7 mouse cellular contexts compared by ENCODE assay signal in the genomic region with DNA sequence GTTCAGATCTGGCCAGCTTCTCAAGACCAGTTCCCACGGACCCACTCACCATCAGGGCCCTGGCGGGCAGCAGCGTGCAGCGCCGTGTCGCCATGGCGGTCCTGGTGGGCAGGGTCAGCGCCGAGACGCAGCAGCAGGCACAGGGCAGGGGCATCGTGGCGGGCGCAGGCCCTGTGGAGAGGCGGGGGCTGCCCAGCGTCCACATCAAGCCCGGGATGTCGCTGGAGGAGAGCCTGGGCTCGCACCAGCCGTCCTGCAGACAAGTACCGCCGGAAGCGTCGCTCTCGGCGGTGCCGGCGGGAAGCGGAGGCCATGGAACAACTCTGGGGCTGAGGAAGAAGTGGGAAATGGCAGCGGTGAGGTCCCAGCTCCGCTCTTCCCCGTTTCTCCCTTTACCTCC. TPM values are rescaled to one million over a fixed set of nuclear protein-coding genes. Genes with fewer than 3 reads are reported as not detected.
DNase-seq lines count a peak whose midpoint lies in the region; ATAC-seq and TF ChIP-seq lines count a peak whose summit lies in the region.

No protein-coding gene starts in this region.

- H3K4me1 ChIP-seq in CH12.LX (ENCODE audit: control insufficient read depth in 1 of 2, insufficient read depth in 2 of 2): peaks cover 14 to 51% of the 10 kb centered on the region in 2 experiments
- 0 out of 2 replicates have a peak, but pooled peaks cover 3% of the 10 kb centered on the region for H3K4me1 ChIP-seq in hindbrain, embryonic 11.5 days (replicated peaks; ENCODE audit: control insufficient read depth, insufficient read depth, low read length)
- H3K4me1 ChIP-seq in liver, adult 2 months (ENCODE audit: control insufficient read depth, insufficient read depth, low read length): peaks cover 4% of the 10 kb centered on the region; the same call in 1 of the 2 replicates
- H3K4me1 ChIP-seq in neural tube, embryonic 13.5 days (replicated peaks): peaks cover 44% of the 10 kb centered on the region

- peak overlapping the region; percentile 57; the same call in 1 of the 2 replicates for H3K4me2 ChIP-seq in CH12.LX (ENCODE audit: insufficient read depth, low read depth, poor library complexity, severe bottlenecking)
- H3K4me2 ChIP-seq in hindbrain, embryonic 11.5 days (replicated peaks; ENCODE audit: low read depth, low read length): peak overlapping the region; percentile 79
- peak overlapping the region; percentile 97 for H3K4me2 ChIP-seq in neural tube, embryonic 13.5 days

- in situ Hi-C loops in CH12.LX (cut with MboI; ENCODE audit: low pct_ligation_motif_present, low pct_unique_long_range_greater_than_20kb, low sequenced_read_pairs): loop anchor here (5.0 to 10.0 kb wide), 3 partner anchors 63 to 220 kb away; partner anchors contain the start of genes Ly6g5b and Vwa7

- H3K9ac ChIP-seq in CH12.LX (ENCODE audit: insufficient read depth, low read depth): peak overlapping the region; percentile 99
- peak overlapping the region; percentile 87 for H3K9ac ChIP-seq in hindbrain, embryonic 11.5 days (ENCODE audit: low read depth, low read length)
- peak overlapping the region; percentile 98 for H3K9ac ChIP-seq in liver, adult 2 months (ENCODE audit: low read depth, low read length)
- H3K9ac ChIP-seq in neural tube, embryonic 13.5 days: peak overlapping the region; percentile 77

- peak; percentile 20; the same call in 1 of the 2 replicates for ATAC-seq in hindbrain, embryonic 11.5 days (ENCODE audit: low FRiP score)
- ATAC-seq in neural tube, embryonic 13.5 days (ENCODE audit: low read depth): no peak

- no peak for TF ChIP-seq CTCF in CH12.LX (conservative IDR thresholded peaks at IDR 0.05 in 1 of 2, IDR thresholded peaks at IDR 0.05 in 1 of 2; ENCODE audit: low read depth in 2 of 2, low read length in 2 of 2)
- TF ChIP-seq CTCF in liver, adult 2 months (IDR thresholded peaks at IDR 0.05; ENCODE audit: low read depth, low read length): no peak

- peaks cover 29% of the 10 kb centered on the region for H3K79me2 ChIP-seq in CH12.LX (replicated peaks; ENCODE audit: control insufficient read depth, extremely low read depth, insufficient read depth, poor library complexity, severe bottlenecking)
- peaks cover 16% of the 10 kb centered on the region; the same call in 1 of the 2 replicates for H3K79me2 ChIP-seq in liver, adult 2 months (ENCODE audit: control insufficient read depth, insufficient read depth, low read length)

- dilution Hi-C loops in CH12.LX (cut with MboI; ENCODE audit: extremely low pct_ligation_motif_present, extremely low pct_unique_long_range_greater_than_20kb, low sequenced_read_pairs): no loop called here

- TF ChIP-seq EP300 in CH12.LX (IDR thresholded peaks at IDR 0.05; ENCODE audit: low read length): no peak

- no peaks in the 10 kb centered on the region for H3K9me3 ChIP-seq in CH12.LX (replicated peaks; ENCODE audit: low read length)
- no peaks in the 10 kb centered on the region for H3K9me3 ChIP-seq in hindbrain, embryonic 11.5 days (ENCODE audit: control insufficient read depth, low read length)
- H3K9me3 ChIP-seq in neural tube, embryonic 13.5 days: no peaks in the 10 kb centered on the region

- TF ChIP-seq RAD21 in CH12.LX (IDR thresholded peaks at IDR 0.05; ENCODE audit: low read depth, low read length): no peak

- H3K27me3 ChIP-seq in CH12.LX (replicated peaks): no peaks in the 10 kb centered on the region
- no peaks in the 10 kb centered on the region for H3K27me3 ChIP-seq in hindbrain, embryonic 11.5 days (ENCODE audit: control insufficient read depth, insufficient read depth, low read length)
- H3K27me3 ChIP-seq in liver, adult 2 months (ENCODE audit: control insufficient read depth, insufficient read depth, low read length): no peaks in the 10 kb centered on the region
- H3K27me3 ChIP-seq in neural tube, embryonic 13.5 days: no peaks in the 10 kb centered on the region

- peak overlapping the region; percentile 67 to 100 (median 86) for H3K4me3 ChIP-seq in CH12.LX (replicated peaks in 1 of 3; ENCODE audit: low read depth in 2 of 3, low read length in 2 of 3, poor library complexity in 1 of 3)
- peak overlapping the region; percentile 46 for H3K4me3 ChIP-seq in hindbrain, embryonic 11.5 days (ENCODE audit: low read depth, low read length)
- peak overlapping the region; percentile 60 for H3K4me3 ChIP-seq in liver, adult 2 months (ENCODE audit: insufficient read depth, low read depth, low read length)
- H3K4me3 ChIP-seq in neural tube, embryonic 13.5 days: peak overlapping the region; percentile 53

- 6% methylated on average over 22 of the region's 31 CpGs for WGBS in hindbrain, embryonic 11.5 days
- 4% methylated on average over 31 of the region's 31 CpGs for WGBS in liver, adult 2 months
- WGBS in neural tube, embryonic 13.5 days: 7% methylated on average over 31 of the region's 31 CpGs

- DNase-seq in 3134 (ENCODE audit: extremely low read depth, insufficient read length, low spot score) (peak; percentile 77), CH12.LX (ENCODE audit: extremely low read depth) (no peak)
- peak; percentile 71 for DNase-seq in embryo, embryonic 9.5 days (ENCODE audit: extremely low spot score)
- DNase-seq in hindbrain, embryonic 11.5 days (ENCODE audit: low spot score): peak; percentile 68
- no peak for DNase-seq in liver, adult 2 months (ENCODE audit: extremely low read depth, low read depth, low spot score)
- DNase-seq in layer of hippocampus, postnatal 10 days (ENCODE audit: low spot score in 2 of 2): no peak

- peak overlapping the region; percentile 95 for H3K27ac ChIP-seq in CH12.LX (ENCODE audit: insufficient read depth, low read depth)
- peak overlapping the region; percentile 86 for H3K27ac ChIP-seq in hindbrain, embryonic 11.5 days (ENCODE audit: low read depth, low read length)
- peak overlapping the region; percentile 90 for H3K27ac ChIP-seq in liver, adult 2 months (replicated peaks; ENCODE audit: insufficient read depth, low read depth, low read length)
- H3K27ac ChIP-seq in neural tube, embryonic 13.5 days (replicated peaks): peak overlapping the region; percentile 95

- peaks cover 11 to 42% of the 10 kb centered on the region in 2 experiments for H3K36me3 ChIP-seq in CH12.LX (replicated peaks in 1 of 2; ENCODE audit: control insufficient read depth in 1 of 2, insufficient read depth in 1 of 2, low read length in 1 of 2)
- H3K36me3 ChIP-seq in hindbrain, embryonic 11.5 days (ENCODE audit: control insufficient read depth, insufficient read depth, low read length): no peaks in the 10 kb centered on the region
- no peaks in the 10 kb centered on the region for H3K36me3 ChIP-seq in liver, adult 2 months (ENCODE audit: control insufficient read depth, insufficient read depth, low read length)
- peaks cover 18% of the 10 kb centered on the region for H3K36me3 ChIP-seq in neural tube, embryonic 13.5 days

- no peak for TF ChIP-seq POLR2A in CH12.LX (IDR thresholded peaks at IDR 0.05; ENCODE audit: low read depth, low read length)
- TF ChIP-seq POLR2A in liver, adult 2 months (IDR thresholded peaks at IDR 0.05; ENCODE audit: extremely low read depth, insufficient read depth, low read length): no peak

RNA-seq across cellular contexts. Expression of gene Nfkbil1, which starts 0.7 kb away (rescaled TPM):
- total RNA-seq in CH12.LX (2012; rRNA removed) (16.7 and 22.0 TPM in 2 replicates), CH12.LX (2014; rRNA removed) (15.2 TPM in 2 replicates)
- 25.9 and 31.6 TPM in 2 replicates for polyA plus RNA-seq in CH12.LX (2012; ENCODE audit: insufficient read length, low read depth)
- polyA plus RNA-seq in hindbrain, embryonic 11.5 days (2014; fragmentation: Nextera tagmentation; extraction: Ambion mirVana): 2.3 and 3.7 TPM in 2 replicates
- total RNA-seq in liver, adult 2 months (2014; rRNA removed): 7.5 and 7.6 TPM in 2 replicates
- 7.5 and 8.6 TPM in 2 replicates for polyA plus RNA-seq in liver, adult 2 months (2012; rRNA removed)
- polyA plus RNA-seq in neural tube, embryonic 13.5 days (2015; fragmentation: Nextera tagmentation; extraction: Ambion mirVana): 9.5 and 10.8 TPM in 2 replicates
- 10 to 100 TPM; 14.2 to 15.5 TPM for total RNA-seq in layer of hippocampus, postnatal 10 days (2021)

RNA-seq across cellular contexts. Expression of gene Atp6v1g2, which starts 1.4 kb away (rescaled TPM):
- 0.76 and 0.88 TPM in 2 replicates for total RNA-seq in CH12.LX (2012; rRNA removed)
- total RNA-seq in CH12.LX (2014; rRNA removed): 0.23 and 0.27 TPM in 2 replicates
- 1.4 and 2.0 TPM in 2 replicates for polyA plus RNA-seq in CH12.LX (2012; ENCODE audit: insufficient read length, low read depth)
- 14.7 and 16.8 TPM in 2 replicates for polyA plus RNA-seq in hindbrain, embryonic 11.5 days (2014; fragmentation: Nextera tagmentation; extraction: Ambion mirVana)
- 0.28 and 0.34 TPM in 2 replicates for total RNA-seq in liver, adult 2 months (2014; rRNA removed)
- 1.6 and 2.7 TPM in 2 replicates for polyA plus RNA-seq in liver, adult 2 months (2012; rRNA removed)
- polyA plus RNA-seq in neural tube, embryonic 13.5 days (2015; fragmentation: Nextera tagmentation; extraction: Ambion mirVana): 58.9 and 66.1 TPM in 2 replicates
- 100 to 1,000 TPM; 310 to 356 TPM for total RNA-seq in layer of hippocampus, postnatal 10 days (2021)

RNA-seq across cellular contexts. Expression of gene Ddx39b, which starts 6.6 kb away (rescaled TPM):
- total RNA-seq in CH12.LX (2012; rRNA removed): 208 and 229 TPM in 2 replicates
- total RNA-seq in CH12.LX (2014; rRNA removed): 242 and 254 TPM in 2 replicates
- polyA plus RNA-seq in CH12.LX (2012; ENCODE audit: insufficient read length, low read depth): 341 and 411 TPM in 2 replicates
- polyA plus RNA-seq in hindbrain, embryonic 11.5 days (2014; fragmentation: Nextera tagmentation; extraction: Ambion mirVana): 633 and 640 TPM in 2 replicates
- 37.0 and 43.6 TPM in 2 replicates for total RNA-seq in liver, adult 2 months (2014; rRNA removed)
- 64.9 and 103 TPM in 2 replicates for polyA plus RNA-seq in liver, adult 2 months (2012; rRNA removed)
- polyA plus RNA-seq in neural tube, embryonic 13.5 days (2015; fragmentation: Nextera tagmentation; extraction: Ambion mirVana): 385 and 402 TPM in 2 replicates
- total RNA-seq in layer of hippocampus, postnatal 10 days (2021): 100 to 1,000 TPM; 257 to 272 TPM

RNA-seq across cellular contexts. Expression of gene Gm16181, which starts 14.3 kb away (rescaled TPM):
- total RNA-seq in CH12.LX (2012; rRNA removed): not detected in 2 replicates
- total RNA-seq in CH12.LX (2014; rRNA removed): not detected in 2 replicates
- polyA plus RNA-seq in CH12.LX (2012; ENCODE audit: insufficient read length, low read depth): not detected in 2 replicates
- polyA plus RNA-seq in hindbrain, embryonic 11.5 days (2014; fragmentation: Nextera tagmentation; extraction: Ambion mirVana): 0.36 and 0.43 TPM in 2 replicates
- 0.37 TPM in 1 of 2 replicates, not detected in the other for total RNA-seq in liver, adult 2 months (2014; rRNA removed)
- not detected in 2 replicates for polyA plus RNA-seq in liver, adult 2 months (2012; rRNA removed)
- 0.56 TPM in 1 of 2 replicates, not detected in the other for polyA plus RNA-seq in neural tube, embryonic 13.5 days (2015; fragmentation: Nextera tagmentation; extraction: Ambion mirVana)
- total RNA-seq in layer of hippocampus, postnatal 10 days (2021): not detected

RNA-seq across cellular contexts. Expression of gene H2-D1, which starts 27.6 kb away (rescaled TPM):
- total RNA-seq in CH12.LX (2012; rRNA removed) (817 and 944 TPM in 2 replicates), CH12.LX (2014; rRNA removed) (659 and 667 TPM in 2 replicates)
- polyA plus RNA-seq in CH12.LX (2012; ENCODE audit: insufficient read length, low read depth): 880 and 952 TPM in 2 replicates
- polyA plus RNA-seq in hindbrain, embryonic 11.5 days (2014; fragmentation: Nextera tagmentation; extraction: Ambion mirVana): 42.9 and 43.2 TPM in 2 replicates
- 444 and 506 TPM in 2 replicates for total RNA-seq in liver, adult 2 months (2014; rRNA removed)
- polyA plus RNA-seq in liver, adult 2 months (2012; rRNA removed): 487 and 676 TPM in 2 replicates
- 70.5 and 79.1 TPM in 2 replicates for polyA plus RNA-seq in neural tube, embryonic 13.5 days (2015; fragmentation: Nextera tagmentation; extraction: Ambion mirVana)
- total RNA-seq in layer of hippocampus, postnatal 10 days (2021): 10 to 100 TPM; 15.2 to 17.5 TPM

Comparison
In these comparisons a context has a peak if more than half of its experiments do, and no peak if none do; other contexts are left out.
1. DNase-seq: peak in 3134 (single experiment), embryo, embryonic 9.5 days (single experiment) and hindbrain, embryonic 11.5 days (single experiment); none in CH12.LX (single experiment), liver, adult 2 months (single experiment) and layer of hippocampus, postnatal 10 days (0 of 2).
2. Peak in every context shown above with its lines, with median percentiles within 50 percentile points of each other: H3K27ac ChIP-seq, H3K4me2 ChIP-seq, H3K4me3 ChIP-seq and H3K9ac ChIP-seq.